Comparison of ENCODE assay signal across 22 mouse cellular contexts in the genomic region with DNA sequence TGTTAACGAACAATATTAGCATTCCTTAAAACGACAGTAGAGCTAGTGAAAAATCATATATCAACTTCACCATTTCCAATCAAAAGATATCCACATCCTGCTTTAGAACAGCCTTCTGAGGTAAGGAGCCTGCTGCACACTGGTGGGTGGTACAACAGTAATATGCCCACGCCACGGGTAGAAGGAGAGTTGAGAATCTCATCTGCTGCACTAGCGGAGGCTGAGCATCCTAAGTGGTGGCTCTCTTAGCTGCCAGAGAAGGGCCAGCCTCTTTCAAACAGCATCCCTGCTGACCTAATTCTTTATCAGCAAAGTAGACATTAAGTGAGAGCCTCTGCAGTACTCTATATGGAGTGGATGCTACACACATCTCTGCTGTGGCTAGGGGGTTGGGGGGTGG. TPM values are rescaled to one million over a fixed set of nuclear protein-coding genes. Genes with fewer than 3 reads are reported as not detected.
DNase-seq lines count a peak whose midpoint lies in the region; ATAC-seq lines count a peak whose summit lies in the region.
"Had no signal": no experiment of that assay in that cellular context is flagged by ENCODE, and none has a peak within 500 bp of the region (broad histone marks: within the 10 kb centered on the region; RNA-seq: fewer than 3 reads in every experiment).

No protein-coding gene starts in this region.

- WGBS in midbrain, embryonic 13.5 days = 89% methylated on average over 5 of the region's 5 CpGs
- WGBS in midbrain, embryonic 14.5 days = 86% methylated on average over 5 of the region's 5 CpGs

- 0 out of 2 replicates have a peak overlapping the region, but pooled peaks have one; percentile 32 for H3K9ac ChIP-seq in midbrain, embryonic 13.5 days (replicated peaks)
- H3K9ac ChIP-seq in midbrain, embryonic 14.5 days (replicated peaks; ENCODE audit: low read length) = no peak overlapping the region
- H3K9ac ChIP-seq: forebrain, embryonic 13.5 days; hindbrain, embryonic 13.5 days had no signal

- no peak overlapping the region for H3K4me3 ChIP-seq in midbrain, embryonic 13.5 days (replicated peaks)
- H3K4me3 ChIP-seq in midbrain, embryonic 14.5 days (replicated peaks; ENCODE audit: low read depth, low read length) = no peak overlapping the region
- H3K4me3 ChIP-seq: embryonic facial prominence, embryonic 10.5 days; forebrain, embryonic 13.5 days; heart, embryonic 10.5 days; hindbrain, embryonic 13.5 days had no signal

- H3K27me3 ChIP-seq in midbrain, embryonic 13.5 days = no peaks in the 10 kb centered on the region
- no peaks in the 10 kb centered on the region for H3K27me3 ChIP-seq in midbrain, embryonic 14.5 days (ENCODE audit: control insufficient read depth, insufficient read depth, low read length)
- H3K27me3 ChIP-seq: forebrain, embryonic 13.5 days; hindbrain, embryonic 13.5 days had no signal

- no peaks in the 10 kb centered on the region; the same call in 1 of the 2 replicates for H3K4me1 ChIP-seq in midbrain, embryonic 13.5 days (replicated peaks)
- no peaks in the 10 kb centered on the region for H3K4me1 ChIP-seq in midbrain, embryonic 14.5 days (ENCODE audit: control insufficient read depth, insufficient read depth, low read length)
- H3K4me1 ChIP-seq: embryonic facial prominence, embryonic 10.5 days; forebrain, embryonic 13.5 days; heart, embryonic 10.5 days; hindbrain, embryonic 13.5 days had no signal

- peak; percentile 45; the same call in 1 of the 2 replicates for ATAC-seq in cerebellum, adult (ENCODE audit: insufficient number of reproducible peaks, low FRiP score, low TSS enrichment)
- ATAC-seq in midbrain, embryonic 13.5 days = no peak
- no peak for ATAC-seq in midbrain, embryonic 14.5 days (ENCODE audit: low FRiP score, low TSS enrichment)
- ATAC-seq: CD4-positive, CD25-positive, alpha-beta regulatory T cell, adult 4 months; forebrain, embryonic 13.5 days; hindbrain, postnatal 0 days had no signal

- no peaks in the 10 kb centered on the region for H3K9me3 ChIP-seq in midbrain, embryonic 13.5 days
- H3K9me3 ChIP-seq in midbrain, embryonic 14.5 days (ENCODE audit: control insufficient read depth, low read length) = no peaks in the 10 kb centered on the region
- H3K9me3 ChIP-seq: embryonic facial prominence, embryonic 10.5 days; forebrain, embryonic 13.5 days; G1E; heart, embryonic 10.5 days; hindbrain, embryonic 13.5 days had no signal

- DNase-seq in cerebellum, postnatal 4 days (ENCODE audit: low spot score in 2 of 2) = no peak
- peak; percentile 21 to 49 for DNase-seq in frontal cortex, adult 2 months (ENCODE audit: extremely low spot score in 1 of 2, low spot score in 1 of 2)
- no peak for DNase-seq in frontal cortex, postnatal 25 days (ENCODE audit: low spot score in 2 of 2)
- no peak for DNase-seq in midbrain, embryonic 14.5 days
- peak; percentile 63 for DNase-seq in brain, adult 2 months (ENCODE audit: low read depth, low spot score)
- DNase-seq in heart, postnatal 25 days (ENCODE audit: low spot score) = no peak
- DNase-seq: adrenal gland, adult 8-10 months; adrenal gland, postnatal 36 days; B cell, adult 2 months; cerebellum, adult 2 months; gastrocnemius, postnatal 10 days; heart, adult 18-20 months; heart, postnatal 10 days had no signal

- H3K36me3 ChIP-seq in midbrain, embryonic 13.5 days = peaks cover 5% of the 10 kb centered on the region; the same call in 1 of the 2 replicates
- H3K36me3 ChIP-seq in midbrain, embryonic 14.5 days (ENCODE audit: control insufficient read depth, insufficient read depth, low read length) = peaks cover 3% of the 10 kb centered on the region; the same call in 1 of the 2 replicates
- H3K36me3 ChIP-seq: hindbrain, embryonic 13.5 days had no signal

- H3K27ac ChIP-seq in midbrain, embryonic 13.5 days = no peak overlapping the region
- no peak overlapping the region for H3K27ac ChIP-seq in midbrain, embryonic 14.5 days (replicated peaks; ENCODE audit: low read depth, low read length)
- H3K27ac ChIP-seq: embryonic facial prominence, embryonic 10.5 days; forebrain, embryonic 13.5 days; heart, embryonic 10.5 days; hindbrain, embryonic 13.5 days; hindbrain, postnatal 0 days had no signal

- H3K4me2 ChIP-seq in midbrain, embryonic 13.5 days (replicated peaks) = no peak overlapping the region
- no peak overlapping the region for H3K4me2 ChIP-seq in midbrain, embryonic 14.5 days (ENCODE audit: low read length)
- H3K4me2 ChIP-seq: forebrain, embryonic 13.5 days; hindbrain, embryonic 13.5 days had no signal

- intact Hi-C loops in heart, postnatal 25 days (cut with DNase I) = loop anchor here (5.0 kb wide), 1 partner anchor 571 kb away; no protein-coding TSS in a partner anchor

RNA-seq across cellular contexts. Expression of gene Orc5, which starts 41.7 kb away (rescaled TPM):
- 8.8 and 11.4 TPM in 2 replicates for polyA plus RNA-seq in frontal cortex, adult 2 months (2012; rRNA removed)
- 36.9 and 37.3 TPM in 2 replicates for polyA plus RNA-seq in midbrain, embryonic 13.5 days (2015; fragmentation: Nextera tagmentation; extraction: Ambion mirVana)
- 35.8 and 41.6 TPM in 2 replicates for polyA plus RNA-seq in midbrain, embryonic 14.5 days (2014; fragmentation: Nextera tagmentation; extraction: Ambion mirVana)
- 1 to 10 TPM; 7.5 to 7.7 TPM for total RNA-seq in heart, postnatal 25 days (2021)

Comparison
In these comparisons a context has a peak if more than half of its experiments do, and no peak if none do; other contexts are left out.
1. DNase-seq: peak in frontal cortex, adult 2 months (2 of 2) and brain, adult 2 months (single experiment); none in cerebellum, postnatal 4 days (0 of 2), frontal cortex, postnatal 25 days (0 of 2), midbrain, embryonic 14.5 days (single experiment) and heart, postnatal 25 days (single experiment).